Mouse (Mus musculus): ENCODE measurements at regions not wholly inside any gene's neighbourhood (a gene's known extent, or its start where the extent isn't known, plus 50 kb on each side); places are given as distances from the start of the nearest gene placed in this dataset.

- Histone ChIP-seq H3K36me3 (ENCODE audit: insufficient read depth, low read length) (no peaks in the 10 kb centered on the region), H3K9me3 (ENCODE audit: low read length) (no peaks in the 10 kb centered on the region), H3K4me1 (ENCODE audit: insufficient read depth, low read depth, low read length) (no peaks in the 10 kb centered on the region), H3K27ac (ENCODE audit: low read length) (no peak overlapping the region), H3K9ac (replicated peaks; ENCODE audit: low read depth) (no peak overlapping the region), H3K4me3 (ENCODE audit: low read depth, low read length) (no peak overlapping the region), H3K27me3 (replicated peaks; ENCODE audit: insufficient read depth, low read length) (no peaks in the 10 kb centered on the region), H3K4me2 (replicated peaks; ENCODE audit: low read depth, low read length) (no peak overlapping the region)
- DNase-seq (ENCODE audit: low spot score) (no peak), ATAC-seq (no peak)
- TF ChIP-seq CTCF (IDR thresholded peaks at IDR 0.05): no peak
- no peak for TF ChIP-seq EP300 (IDR thresholded peaks at IDR 0.05)
- WGBS: 86% methylated on average over 1 of the region's 1 CpGs
These were observed 66.2 kb upstream of the Mpdz start for GRCm38 (mm10) chr4:81508776-81509175.

GRCm38 (mm10) chr4:81506841-81507240 lies 64.2 kb upstream of the Mpdz start:
- no peaks in the 10 kb centered on the region for H3K4me1 ChIP-seq (ENCODE audit: insufficient read depth, low read depth, low read length)
- H3K27me3 ChIP-seq (replicated peaks; ENCODE audit: insufficient read depth, low read length): no peaks in the 10 kb centered on the region
- TF ChIP-seq CTCF (IDR thresholded peaks at IDR 0.05): no peak
- no peak for TF ChIP-seq EP300 (IDR thresholded peaks at IDR 0.05)
- no peak overlapping the region for H3K4me2 ChIP-seq (replicated peaks; ENCODE audit: low read depth, low read length)
- no peak overlapping the region for H3K4me3 ChIP-seq (ENCODE audit: low read depth, low read length)
- no peak overlapping the region for H3K9ac ChIP-seq (replicated peaks; ENCODE audit: low read depth)
- no peak for ATAC-seq
- H3K27ac ChIP-seq (ENCODE audit: low read length): no peak overlapping the region
- H3K9me3 ChIP-seq (ENCODE audit: low read length): no peaks in the 10 kb centered on the region
- no peak for DNase-seq (ENCODE audit: low spot score)
- WGBS: 84% methylated on average over 5 of the region's 5 CpGs
- H3K36me3 ChIP-seq (ENCODE audit: insufficient read depth, low read length): no peaks in the 10 kb centered on the region

GRCm38 (mm10) chr4:81506306-81506705 lies 63.7 kb upstream of the Mpdz start:
- H3K9ac ChIP-seq (replicated peaks; ENCODE audit: low read depth): no peak overlapping the region
- no peaks in the 10 kb centered on the region for H3K36me3 ChIP-seq (ENCODE audit: insufficient read depth, low read length)
- H3K4me1 ChIP-seq (ENCODE audit: insufficient read depth, low read depth, low read length): no peaks in the 10 kb centered on the region
- no peaks in the 10 kb centered on the region for H3K27me3 ChIP-seq (replicated peaks; ENCODE audit: insufficient read depth, low read length)
- WGBS: 90% methylated on average over 6 of the region's 6 CpGs
- ATAC-seq (no peak), DNase-seq (ENCODE audit: low spot score) (no peak)
- H3K9me3 ChIP-seq (ENCODE audit: low read length): no peaks in the 10 kb centered on the region
- no peak overlapping the region for H3K4me2 ChIP-seq (replicated peaks; ENCODE audit: low read depth, low read length)
- no peak overlapping the region for H3K4me3 ChIP-seq (ENCODE audit: low read depth, low read length)
- no peak for TF ChIP-seq CTCF (IDR thresholded peaks at IDR 0.05)
- no peak for TF ChIP-seq EP300 (IDR thresholded peaks at IDR 0.05)
- H3K27ac ChIP-seq (ENCODE audit: low read length): no peak overlapping the region

- Histone ChIP-seq H3K27ac (ENCODE audit: low read length) (no peak overlapping the region), H3K27me3 (replicated peaks; ENCODE audit: insufficient read depth, low read length) (no peaks in the 10 kb centered on the region), H3K4me3 (ENCODE audit: low read depth, low read length) (no peak overlapping the region), H3K4me2 (replicated peaks; ENCODE audit: low read depth, low read length) (no peak overlapping the region), H3K9ac (replicated peaks; ENCODE audit: low read depth) (no peak overlapping the region), H3K36me3 (ENCODE audit: insufficient read depth, low read length) (no peaks in the 10 kb centered on the region), H3K9me3 (ENCODE audit: low read length) (no peaks in the 10 kb centered on the region), H3K4me1 (ENCODE audit: insufficient read depth, low read depth, low read length) (no peaks in the 10 kb centered on the region)
- DNase-seq (ENCODE audit: low spot score) (no peak), ATAC-seq (no peak)
- TF ChIP-seq CTCF (IDR thresholded peaks at IDR 0.05): no peak
- TF ChIP-seq EP300 (IDR thresholded peaks at IDR 0.05): no peak
- WGBS: 60% methylated on average over 3 of the region's 3 CpGs
These were observed 62.5 kb upstream of the Mpdz start for GRCm38 (mm10) chr4:81505096-81505495.

- no peak overlapping the region for H3K9ac ChIP-seq (replicated peaks; ENCODE audit: low read depth)
- no peak overlapping the region for H3K4me2 ChIP-seq (replicated peaks; ENCODE audit: low read depth, low read length)
- TF ChIP-seq CTCF (IDR thresholded peaks at IDR 0.05) (no peak), EP300 (IDR thresholded peaks at IDR 0.05) (no peak)
- WGBS: 78% methylated on average over 5 of the region's 5 CpGs
- H3K9me3 ChIP-seq (ENCODE audit: low read length): no peaks in the 10 kb centered on the region
- DNase-seq (ENCODE audit: low spot score) (peak; percentile 8), ATAC-seq (no peak)
- H3K4me3 ChIP-seq (ENCODE audit: low read depth, low read length): no peak overlapping the region
- H3K27ac ChIP-seq (ENCODE audit: low read length): no peak overlapping the region
- H3K36me3 ChIP-seq (ENCODE audit: insufficient read depth, low read length): no peaks in the 10 kb centered on the region
- H3K4me1 ChIP-seq (ENCODE audit: insufficient read depth, low read depth, low read length): no peaks in the 10 kb centered on the region
- H3K27me3 ChIP-seq (replicated peaks; ENCODE audit: insufficient read depth, low read length): no peaks in the 10 kb centered on the region
These were observed 61.3 kb upstream of the Mpdz start for GRCm38 (mm10) chr4:81503941-81504340.

GRCm38 (mm10) chr4:81501802-81502201 lies 59.2 kb upstream of the Mpdz start:
- Histone ChIP-seq H3K9ac (replicated peaks; ENCODE audit: low read depth) (no peak overlapping the region), H3K27ac (ENCODE audit: low read length) (no peak overlapping the region), H3K4me2 (replicated peaks; ENCODE audit: low read depth, low read length) (no peak overlapping the region), H3K36me3 (ENCODE audit: insufficient read depth, low read length) (no peaks in the 10 kb centered on the region), H3K4me1 (ENCODE audit: insufficient read depth, low read depth, low read length) (no peaks in the 10 kb centered on the region), H3K27me3 (replicated peaks; ENCODE audit: insufficient read depth, low read length) (no peaks in the 10 kb centered on the region), H3K4me3 (ENCODE audit: low read depth, low read length) (no peak overlapping the region), H3K9me3 (ENCODE audit: low read length) (no peaks in the 10 kb centered on the region)
- WGBS: 56% methylated on average over 5 of the region's 5 CpGs
- no peak for TF ChIP-seq CTCF (IDR thresholded peaks at IDR 0.05)
- no peak for TF ChIP-seq EP300 (IDR thresholded peaks at IDR 0.05)
- DNase-seq (ENCODE audit: low spot score): peak; percentile 54
- ATAC-seq: no peak

- Histone ChIP-seq H3K9ac (replicated peaks; ENCODE audit: low read depth) (no peak overlapping the region), H3K4me1 (ENCODE audit: insufficient read depth, low read depth, low read length) (no peaks in the 10 kb centered on the region), H3K4me3 (ENCODE audit: low read depth, low read length) (no peak overlapping the region), H3K4me2 (replicated peaks; ENCODE audit: low read depth, low read length) (no peak overlapping the region), H3K27me3 (replicated peaks; ENCODE audit: insufficient read depth, low read length) (no peaks in the 10 kb centered on the region), H3K36me3 (ENCODE audit: insufficient read depth, low read length) (no peaks in the 10 kb centered on the region), H3K27ac (ENCODE audit: low read length) (no peak overlapping the region), H3K9me3 (ENCODE audit: low read length) (no peaks in the 10 kb centered on the region)
- ATAC-seq (no peak; the same call in 1 of the 2 replicates), DNase-seq (ENCODE audit: low spot score) (peak; percentile 76)
- WGBS: 25% methylated on average over 2 of the region's 2 CpGs
- peak; percentile 70 for TF ChIP-seq CTCF (IDR thresholded peaks at IDR 0.05)
- no peak for TF ChIP-seq EP300 (IDR thresholded peaks at IDR 0.05)
These were observed 55.5 kb upstream of the Mpdz start for GRCm38 (mm10) chr4:81498133-81498532.

Data from lung, postnatal 0 days (tissue).